Mouse (Mus musculus) layer of hippocampus, adult 18-20 months (tissue): ENCODE data around the gene Nt5c3b. TPM values are rescaled to one million over a fixed set of nuclear protein-coding genes. Genes with fewer than 3 reads are reported as not detected.
A peak's percentile ranks its signal among the peaks of the same experiment; 100 is the strongest.

Experiments
- DNase-seq, 2 experiments: peaks; one replicate each; pipeline ENCODE4 v3.0.0; 2022; ENCODE audit warnings: low spot score in 2 of 2
- total RNA-seq, 2 experiments: library from RNA; stranded (reverse); gene quantifications; 2 replicates each; pipeline ENCODE4 v1.2.3; 2021

The Nt5c3b gene
- total RNA-seq, 2 experiments from 2014 or later, result 48.8 to 53.4 TPM

DNA sequence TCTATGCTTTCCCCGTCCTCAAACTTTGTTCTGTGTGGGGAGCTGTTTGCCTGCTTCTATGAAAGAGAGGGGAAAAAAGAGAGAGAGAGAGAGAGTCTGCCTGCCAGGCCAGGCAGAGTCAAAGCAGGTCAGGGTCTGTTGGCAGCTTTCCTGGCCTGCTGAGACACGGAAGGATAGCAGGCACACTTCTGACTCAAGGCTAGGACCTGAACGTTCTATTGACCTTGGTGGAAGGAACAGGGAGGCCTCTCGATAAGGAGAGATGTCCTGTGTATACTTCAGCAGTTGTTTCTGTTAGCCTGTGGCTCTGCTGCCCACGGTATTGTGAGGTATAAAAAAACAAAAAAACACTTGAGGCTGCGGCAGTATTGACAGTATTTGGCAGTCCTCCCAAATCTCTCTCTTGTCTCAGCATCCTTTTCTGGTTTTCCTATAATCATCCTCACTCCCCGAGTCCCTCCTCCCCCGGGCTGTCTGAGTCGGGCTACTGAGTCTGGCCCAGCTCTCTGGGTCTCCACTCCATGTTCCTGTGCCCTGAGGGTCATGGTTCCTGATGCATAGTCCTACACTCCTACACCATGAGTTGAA is 12.9 kb downstream of the Nt5c3b start:
- DNase-seq, result peak in 1 of 2 experiments; percentile 28

- no peak for DNase-seq
These were observed 14.8 kb downstream of the Nt5c3b start for GRCm38 (mm10) chr11:100426820-100427219.

GRCm38 (mm10) chr11:100425851-100426250 is 15.8 kb downstream of the Nt5c3b start:
- DNase-seq, result peak; percentile 31 to 81

DNA sequence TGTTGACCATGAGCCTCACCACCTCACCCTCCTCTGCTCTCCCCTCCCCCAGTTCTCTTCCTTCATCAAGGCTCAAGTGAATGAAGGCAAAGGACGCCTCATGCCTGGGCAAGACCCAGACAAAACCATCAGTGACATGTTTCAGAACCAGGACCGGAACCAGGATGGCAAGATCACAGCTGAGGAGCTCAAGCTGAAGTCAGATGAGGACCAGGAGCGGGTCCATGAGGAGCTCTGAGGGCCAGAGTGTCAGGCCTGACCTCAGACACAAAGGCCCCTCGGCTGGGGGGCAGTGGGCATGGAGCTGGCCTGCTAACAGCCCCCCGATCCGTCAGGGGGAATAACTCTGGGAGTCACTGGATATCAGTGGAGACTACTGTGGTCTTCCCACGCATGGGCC is 17.8 kb downstream of the Nt5c3b start:
- DNase-seq, result no peak

GRCm38 (mm10) chr11:100421537-100421936 is 20.1 kb downstream of the Nt5c3b start:
- DNase-seq, result no peak

DNA sequence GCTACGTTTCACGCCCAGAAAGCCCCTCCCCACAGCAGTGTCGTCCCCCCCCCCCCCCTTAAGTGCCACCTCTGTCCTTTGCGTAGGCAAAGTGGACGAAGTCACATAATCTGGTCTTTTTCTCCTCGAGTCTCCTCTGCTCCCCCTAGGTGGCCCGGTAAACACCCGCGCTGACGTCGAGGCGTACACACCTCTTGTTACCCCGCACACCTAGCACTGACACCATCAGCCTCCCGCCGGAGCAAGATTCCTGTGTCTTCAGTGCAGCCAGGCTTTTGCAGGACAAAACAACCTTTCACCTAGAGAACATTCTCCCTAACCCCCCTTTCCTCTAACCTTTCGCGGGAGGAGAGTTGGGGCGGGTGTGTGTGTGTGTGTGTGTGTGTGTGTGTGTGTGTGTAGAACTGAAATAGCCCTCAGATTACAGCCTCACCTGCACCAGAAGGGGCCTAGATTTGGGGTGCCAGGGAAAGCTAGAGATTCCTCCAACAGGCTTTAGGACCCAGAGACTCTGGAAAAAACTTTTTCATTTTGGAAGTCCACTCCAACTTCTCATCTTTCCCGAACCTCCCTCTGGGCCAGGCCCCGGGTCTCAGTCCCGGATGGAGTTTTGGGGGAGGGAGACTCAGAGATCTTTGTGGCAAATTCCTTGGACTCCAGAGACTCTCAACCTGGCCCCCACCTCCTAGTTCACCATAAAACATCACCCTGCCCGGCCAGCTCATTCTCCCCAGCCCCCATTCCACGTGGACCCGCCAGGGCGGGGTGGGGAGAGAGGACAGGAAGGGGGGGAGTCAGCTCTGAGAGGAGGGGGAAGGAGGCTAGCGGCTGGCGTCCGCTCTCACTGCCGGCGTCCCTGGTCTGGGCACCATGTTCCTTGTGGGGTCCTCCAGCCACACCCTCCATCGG is 26.4 kb downstream of the Nt5c3b start, which contains the start of gene Fkbp10:
Gene Fkbp10, plus strand, starts transcription at position 784 of the 909 bp plus-strand sequence.
- no peak for DNase-seq

DNA sequence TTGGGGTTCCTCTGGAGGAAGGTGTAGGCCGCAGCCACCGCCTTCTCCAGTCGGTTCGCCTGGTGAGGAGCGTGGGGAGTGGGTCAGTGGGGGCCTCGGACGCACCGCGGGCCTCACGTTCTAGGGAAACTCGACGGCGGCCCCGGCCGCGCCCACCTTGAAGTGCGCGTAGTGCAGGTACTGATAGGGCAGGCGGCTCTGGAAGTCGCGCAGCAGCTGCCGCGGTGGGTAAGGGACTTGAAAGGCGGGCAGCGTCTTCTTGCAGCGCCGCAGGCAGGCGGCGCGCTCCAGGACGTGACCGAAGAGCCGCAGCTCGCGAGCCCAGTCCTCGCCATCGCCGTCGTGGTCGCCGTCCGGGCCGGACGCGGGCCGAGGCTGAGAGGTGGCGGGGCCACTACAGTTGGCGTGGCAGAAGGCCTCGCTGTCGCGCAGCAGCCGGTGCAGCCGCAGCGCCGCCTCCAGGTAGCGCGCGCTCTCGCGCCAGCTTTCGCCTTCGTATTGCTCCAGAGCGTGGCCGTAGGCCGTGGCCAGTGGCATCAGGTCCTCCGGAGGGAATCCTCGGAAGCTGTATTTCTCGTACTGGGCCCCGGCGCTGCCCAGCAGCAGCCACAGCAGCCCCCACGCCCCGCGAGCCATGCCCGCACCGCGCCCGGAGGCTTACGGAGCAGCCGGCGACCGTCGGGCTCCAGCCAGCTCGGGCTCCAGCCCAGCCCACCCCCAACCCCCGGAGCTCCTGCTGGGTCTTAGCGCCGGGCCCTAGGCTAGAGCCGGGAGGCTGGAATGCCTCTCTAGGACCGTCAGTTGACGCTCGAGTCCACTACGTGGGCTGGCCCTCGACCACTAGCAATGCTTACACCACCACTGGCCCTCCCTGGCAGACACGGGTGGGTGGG is 27.3 kb downstream of the Nt5c3b start, which contains the start of gene P3h4:
Gene P3h4, minus strand, starts transcription at position 816 of the 893 bp plus-strand sequence.
- DNase-seq, result peak; percentile 56 to 76

DNA sequence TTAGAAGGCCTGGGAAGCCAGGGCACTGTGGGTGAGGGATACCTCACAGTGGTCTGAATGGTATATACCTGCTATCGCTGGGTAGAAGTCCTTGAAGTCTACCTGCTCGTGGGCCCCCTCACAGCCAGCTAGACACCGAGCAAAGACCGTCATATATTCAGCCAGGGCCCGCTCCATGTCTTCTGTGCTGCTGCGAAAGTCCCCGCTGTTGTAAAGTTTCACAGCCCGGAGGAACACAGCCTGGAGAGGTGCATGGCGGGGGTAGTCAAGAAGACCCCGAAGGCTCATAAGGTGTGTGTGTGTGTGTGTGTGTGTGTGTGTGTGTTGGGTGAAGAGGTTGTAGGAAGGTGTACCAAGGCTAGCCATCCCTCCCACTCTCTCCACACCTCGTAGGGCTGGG is 28.1 kb downstream of the Nt5c3b start:
- no peak for DNase-seq

DNA sequence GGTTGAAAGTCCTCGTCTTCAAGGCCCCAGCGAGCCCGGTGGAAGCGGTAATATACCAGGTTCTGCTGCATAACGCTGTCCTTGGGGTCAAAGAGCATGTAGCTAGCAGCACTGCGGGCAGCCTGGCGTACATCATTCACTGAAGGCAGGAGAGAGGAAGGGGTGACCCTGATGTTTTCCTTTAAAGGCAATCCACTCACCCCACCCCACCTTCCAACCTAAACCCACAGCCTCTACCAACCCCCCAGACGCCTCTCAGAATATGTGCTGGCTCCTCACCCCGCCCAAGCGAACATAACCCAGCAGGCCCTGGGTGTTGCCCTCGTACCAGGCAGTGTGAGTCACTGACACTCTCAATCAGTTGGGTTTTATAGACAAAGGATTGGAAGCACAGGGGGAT is 29.9 kb downstream of the Nt5c3b start:
- no peak for DNase-seq

DNA sequence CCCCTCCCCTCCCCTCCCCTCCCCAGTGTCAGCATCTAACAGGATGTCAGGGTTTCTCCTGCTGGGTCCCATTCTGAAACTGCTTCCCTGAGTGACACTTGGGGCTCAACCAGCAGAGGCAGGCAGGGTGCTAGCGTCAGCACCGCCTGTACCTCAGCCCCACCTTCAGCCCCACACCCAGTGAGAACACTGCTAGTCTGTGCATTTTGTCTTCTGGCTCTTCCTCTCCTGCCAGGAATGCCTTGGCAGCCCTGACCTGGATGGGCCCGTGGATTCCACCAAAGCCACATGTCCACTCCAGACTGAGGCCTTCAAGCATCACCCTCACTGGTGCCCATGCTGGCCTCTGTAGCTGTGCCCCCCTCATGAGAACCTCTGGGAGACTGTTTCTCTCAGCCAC is 31.9 kb downstream of the Nt5c3b start:
- no peak for DNase-seq

GRCm38 (mm10) chr11:100408835-100409462 is 32.7 kb downstream of the Nt5c3b start:
- DNase-seq, result no peak

DNA sequence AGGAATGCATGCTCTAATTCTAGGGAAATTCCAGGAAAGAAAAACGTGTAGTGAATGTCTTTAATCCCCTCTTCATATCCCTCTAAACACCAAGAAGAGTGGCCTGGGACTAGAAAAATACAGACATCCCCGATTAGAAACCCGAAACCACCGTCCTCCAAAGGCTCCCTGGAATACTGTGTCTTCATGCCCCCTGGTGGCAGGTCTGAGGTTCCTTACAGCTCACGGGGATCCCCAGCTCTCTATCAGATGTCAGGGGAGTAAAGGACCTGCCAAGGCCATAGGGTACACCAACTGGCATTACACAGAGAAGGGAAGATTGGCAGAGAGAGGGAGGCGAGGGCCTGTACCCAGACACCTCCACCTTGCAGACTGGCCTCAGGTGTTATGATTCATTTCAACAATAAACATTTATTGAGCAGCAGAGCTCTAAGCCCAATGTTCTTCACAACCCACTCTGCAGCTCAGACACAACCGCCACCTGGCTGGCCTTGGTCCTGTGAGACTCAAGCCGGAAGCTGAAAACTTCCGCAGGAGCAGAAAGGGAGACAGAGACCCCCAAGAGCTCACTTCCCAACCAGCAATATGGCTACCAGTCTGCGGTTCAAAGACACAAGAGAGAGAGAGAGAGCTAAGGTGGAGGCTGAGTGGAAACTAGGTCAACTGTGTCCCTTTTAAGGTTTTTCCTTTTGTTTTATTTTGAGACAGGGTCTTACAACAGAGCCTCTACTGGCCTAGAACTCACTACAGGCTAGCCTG is 33.4 kb downstream of the Nt5c3b start:
- peak; percentile 46 to 75 for DNase-seq

- no peak for DNase-seq
These were observed 34.5 kb downstream of the Nt5c3b start for GRCm38 (mm10) chr11:100406995-100407705.

DNA sequence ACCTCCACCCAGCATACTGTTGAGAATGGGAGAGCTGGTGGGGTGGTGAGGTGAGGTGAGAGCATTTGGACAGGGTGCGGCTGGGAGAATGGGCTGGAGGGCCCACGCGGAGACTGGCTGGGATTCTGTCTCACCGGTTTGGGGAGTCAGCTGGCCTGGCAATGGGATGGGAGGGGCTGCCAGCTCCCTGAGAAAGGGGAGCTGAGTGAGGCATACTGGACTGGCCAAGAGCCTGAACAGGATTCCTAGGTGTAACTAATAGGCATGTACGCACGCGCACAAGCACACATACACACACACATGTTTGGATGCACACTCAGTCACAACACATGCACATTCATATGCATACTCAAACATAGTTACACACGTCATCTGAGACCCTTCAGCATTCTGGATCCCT is 35.3 kb downstream of the Nt5c3b start:
- no peak for DNase-seq

DNA sequence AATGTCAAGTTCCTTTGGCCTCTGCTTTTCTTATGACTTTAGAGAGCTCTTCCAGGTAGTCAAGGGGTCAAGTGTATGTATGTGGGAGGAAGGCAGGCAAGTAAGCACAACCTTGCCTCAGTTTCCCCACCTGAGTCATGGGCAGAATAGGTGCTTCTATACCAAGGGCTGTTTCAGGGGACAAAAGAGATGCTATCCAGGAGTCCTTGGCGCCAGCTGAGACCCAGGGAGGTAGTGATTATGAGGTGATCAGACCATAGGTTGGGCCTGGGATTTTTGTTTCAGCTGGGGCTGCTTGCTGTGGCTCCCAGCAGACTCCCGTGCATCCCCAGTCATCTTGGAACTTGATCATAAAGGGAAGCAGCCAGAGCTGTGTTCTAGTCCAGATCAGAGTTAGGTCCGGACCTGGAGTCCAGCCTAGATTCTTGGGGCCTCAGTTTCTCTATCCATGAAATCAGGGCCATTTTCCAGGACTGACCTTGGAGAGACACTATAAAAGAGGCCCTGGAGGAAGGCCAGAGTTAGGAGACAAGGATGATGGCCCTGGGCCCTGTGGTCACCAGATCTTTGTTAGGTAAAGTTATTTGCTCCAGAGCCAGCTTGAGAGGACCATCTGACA is 37.0 kb downstream of the Nt5c3b start:
- DNase-seq, result no peak

- DNase-seq, result no peak
These were observed 38.0 kb downstream of the Nt5c3b start for GRCm38 (mm10) chr11:100403445-100404134.

DNA sequence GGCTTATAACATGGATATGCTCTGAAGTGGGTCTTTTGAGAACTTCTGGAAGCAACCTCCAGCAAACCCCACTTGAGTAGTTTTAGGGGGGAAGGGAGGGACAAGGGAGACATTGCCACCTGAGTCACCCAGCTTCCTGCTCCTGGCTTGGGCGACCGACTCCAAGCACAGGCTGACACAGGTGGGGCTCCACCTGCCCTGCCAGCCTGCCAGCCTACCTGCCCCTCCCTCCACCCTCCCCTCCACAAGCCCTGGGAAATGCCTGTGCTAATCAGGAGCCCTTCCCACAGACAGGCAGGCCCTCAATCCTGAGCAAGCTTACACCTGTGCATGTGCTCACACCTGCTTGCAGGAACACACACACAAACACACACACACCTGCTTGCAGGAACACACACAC is 38.9 kb downstream of the Nt5c3b start:
- no peak for DNase-seq

DNA sequence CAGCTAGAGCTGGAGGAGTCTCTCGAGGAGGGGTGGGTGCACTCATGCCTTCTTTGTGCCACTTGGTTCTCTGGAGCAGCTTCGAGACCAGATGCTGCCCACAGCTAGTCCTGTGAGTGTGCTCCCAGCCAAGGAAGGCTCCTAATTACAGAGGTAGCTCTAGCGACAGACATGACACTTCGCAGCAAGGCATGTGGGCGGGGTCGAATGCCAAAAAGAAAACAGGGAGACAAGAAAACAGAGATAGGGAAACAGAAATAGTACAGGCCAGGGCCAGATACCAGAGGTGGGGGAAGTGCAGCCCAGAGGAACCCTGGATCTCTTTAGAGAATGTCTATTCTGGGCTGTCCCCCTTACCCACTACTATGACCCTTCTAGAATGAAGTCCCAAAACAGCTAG is 39.4 kb downstream of the Nt5c3b start:
- DNase-seq, result no peak
